Mouse (Mus musculus): Measurements from ENCODE around the gene Ccdc157. TPM values are rescaled to one million over a fixed set of nuclear protein-coding genes. Genes with fewer than 3 reads are reported as not detected.
A peak's percentile ranks its signal among the peaks of the same experiment; 100 is the strongest.
"Not testable (repeated sequence)": the region's sequence is repeated elsewhere in the genome, so short reads cannot be mapped to it uniquely, and the experiment has no call there.

The Ccdc157 gene
- polyA plus RNA-seq, 2 experiments: 0.32 to 0.97 TPM

DNA sequence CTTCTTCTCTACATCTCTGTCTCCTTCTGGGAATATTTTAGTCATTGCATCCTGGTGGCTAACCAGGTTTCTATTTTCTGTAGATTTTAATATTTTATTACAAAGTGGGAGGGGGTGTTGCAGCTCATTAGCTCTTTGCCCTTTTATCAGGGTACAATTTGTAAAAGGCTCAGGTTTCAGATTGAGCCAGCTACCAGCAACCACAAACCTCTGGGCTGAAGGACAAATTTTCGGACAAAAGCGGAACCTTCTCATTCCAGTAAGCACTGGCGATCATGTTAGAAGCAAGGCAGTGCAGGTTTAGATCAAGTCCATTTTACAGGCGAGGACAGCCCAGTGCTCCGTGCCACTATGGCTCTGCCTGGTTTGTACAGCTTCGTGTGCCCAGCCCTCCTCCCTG lies 25.7 kb downstream of the Ccdc157 start:
- Histone ChIP-seq H3K4me1 (replicated peaks; ENCODE audit: control insufficient read depth in 2 of 2, insufficient read depth in 2 of 2, low read length in 1 of 2) (peaks cover 8 to 19% of the 10 kb centered on the region in 2 experiments), H3K27me3 (ENCODE audit: control insufficient read depth, insufficient read depth, low read length) (no peaks in the 10 kb centered on the region), H3K9ac (replicated peaks) (no peak overlapping the region), H3K4me2 (ENCODE audit: low read depth) (peak overlapping the region; percentile 28), H3K9me3 (ENCODE audit: control insufficient read depth, low read length) (peaks cover 2% of the 10 kb centered on the region; the same call in 1 of the 2 replicates), H3K4me3 (ENCODE audit: insufficient read depth in 1 of 2, low read depth in 2 of 2, low read length in 2 of 2) (peak overlapping the region; percentile 39 to 75; a peak in 1 of 4 replicates), H3K27ac (no peak overlapping the region), H3K36me3 (replicated peaks; ENCODE audit: control insufficient read depth, insufficient read depth, low read depth) (no peaks in the 10 kb centered on the region)
- 45% methylated on average over 6 of the region's 6 CpGs for WGBS (ENCODE audit: insufficient replicate concordance)
- ATAC-seq (ENCODE audit: insufficient read depth) (no peak), DNase-seq (ENCODE audit: low read depth in 3 of 3, low spot score in 3 of 3) (no peak)
- TF ChIP-seq EP300 (IDR thresholded peaks at IDR 0.05; ENCODE audit: low read depth) (no peak), CTCF (IDR thresholded peaks at IDR 0.05; ENCODE audit: low read depth) (no peak)

GRCm38 (mm10) chr11:4133450-4133849 lies 26.6 kb downstream of the Ccdc157 start:
- H3K9me3 ChIP-seq (ENCODE audit: control insufficient read depth, low read length): peaks cover 2% of the 10 kb centered on the region; the same call in 1 of the 2 replicates
- ATAC-seq (ENCODE audit: insufficient read depth) (no peak), DNase-seq (ENCODE audit: low read depth in 3 of 3, low spot score in 3 of 3) (no peak)
- TF ChIP-seq CTCF (IDR thresholded peaks at IDR 0.05; ENCODE audit: low read depth) (peak; percentile 81), EP300 (IDR thresholded peaks at IDR 0.05; ENCODE audit: low read depth) (no peak)
- no peaks in the 10 kb centered on the region for H3K27me3 ChIP-seq (ENCODE audit: control insufficient read depth, insufficient read depth, low read length)
- WGBS (ENCODE audit: insufficient replicate concordance): 41% methylated on average over 3 of the region's 3 CpGs
- H3K27ac ChIP-seq: no peak overlapping the region
- no peak overlapping the region for H3K4me2 ChIP-seq (ENCODE audit: low read depth)
- no peak overlapping the region for H3K4me3 ChIP-seq (ENCODE audit: insufficient read depth in 1 of 2, low read depth in 2 of 2, low read length in 2 of 2)
- H3K9ac ChIP-seq (replicated peaks): no peak overlapping the region
- no peaks in the 10 kb centered on the region for H3K36me3 ChIP-seq (replicated peaks; ENCODE audit: control insufficient read depth, insufficient read depth, low read depth)
- H3K4me1 ChIP-seq (replicated peaks; ENCODE audit: control insufficient read depth in 2 of 2, insufficient read depth in 2 of 2, low read length in 1 of 2): peaks cover 8 to 19% of the 10 kb centered on the region in 2 experiments

GRCm38 (mm10) chr11:4128461-4128860 lies 31.6 kb downstream of the Ccdc157 start:
- peaks cover 3 to 14% of the 10 kb centered on the region in 2 experiments; a peak in 3 of 4 replicates for H3K4me1 ChIP-seq (replicated peaks; ENCODE audit: control insufficient read depth in 2 of 2, insufficient read depth in 2 of 2, low read length in 1 of 2)
- H3K27ac ChIP-seq; DNase-seq (ENCODE audit: low read depth in 3 of 3, low spot score in 3 of 3); H3K4me3 ChIP-seq (ENCODE audit: insufficient read depth in 1 of 2, low read depth in 2 of 2, low read length in 2 of 2); H3K36me3 ChIP-seq (replicated peaks; ENCODE audit: control insufficient read depth, insufficient read depth, low read depth); H3K9ac ChIP-seq (replicated peaks); H3K9me3 ChIP-seq (ENCODE audit: control insufficient read depth, low read length); H3K4me2 ChIP-seq (ENCODE audit: low read depth); H3K27me3 ChIP-seq (ENCODE audit: control insufficient read depth, insufficient read depth, low read length): not testable (repeated sequence)
- peak; percentile 75 for ATAC-seq (ENCODE audit: insufficient read depth)
- 36% methylated on average over 4 of the region's 4 CpGs for WGBS (ENCODE audit: insufficient replicate concordance)
- peak; percentile 66 for TF ChIP-seq EP300 (IDR thresholded peaks at IDR 0.05; ENCODE audit: low read depth)

GRCm38 (mm10) chr11:4127059-4127458 lies 33.0 kb downstream of the Ccdc157 start:
- TF ChIP-seq CTCF (IDR thresholded peaks at IDR 0.05; ENCODE audit: low read depth) (peak; percentile 45), EP300 (IDR thresholded peaks at IDR 0.05; ENCODE audit: low read depth) (no peak)
- no peak for ATAC-seq (ENCODE audit: insufficient read depth)
- no peak for DNase-seq (ENCODE audit: low read depth in 3 of 3, low spot score in 3 of 3)
- 69% methylated on average over 1 of the region's 1 CpGs for WGBS (ENCODE audit: insufficient replicate concordance)
- no peaks in the 10 kb centered on the region for H3K36me3 ChIP-seq (replicated peaks; ENCODE audit: control insufficient read depth, insufficient read depth, low read depth)
- no peak overlapping the region for H3K4me2 ChIP-seq (ENCODE audit: low read depth)
- no peak overlapping the region for H3K27ac ChIP-seq
- H3K4me1 ChIP-seq (replicated peaks; ENCODE audit: control insufficient read depth in 2 of 2, insufficient read depth in 2 of 2, low read length in 1 of 2): peaks cover 7 to 25% of the 10 kb centered on the region in 2 experiments
- no peak overlapping the region for H3K4me3 ChIP-seq (ENCODE audit: insufficient read depth in 1 of 2, low read depth in 2 of 2, low read length in 2 of 2)
- H3K9ac ChIP-seq (replicated peaks): no peak overlapping the region
- no peaks in the 10 kb centered on the region for H3K27me3 ChIP-seq (ENCODE audit: control insufficient read depth, insufficient read depth, low read length)
- H3K9me3 ChIP-seq (ENCODE audit: control insufficient read depth, low read length): no peaks in the 10 kb centered on the region; the same call in 1 of the 2 replicates

- Histone ChIP-seq H3K4me3 (ENCODE audit: insufficient read depth in 1 of 2, low read depth in 2 of 2, low read length in 2 of 2) (no peak overlapping the region), H3K4me1 (replicated peaks; ENCODE audit: control insufficient read depth in 2 of 2, insufficient read depth in 2 of 2, low read length in 1 of 2) (peaks cover 4 to 22% of the 10 kb centered on the region in 2 experiments), H3K9ac (replicated peaks) (no peak overlapping the region), H3K27me3 (ENCODE audit: control insufficient read depth, insufficient read depth, low read length) (peaks cover 14% of the 10 kb centered on the region), H3K27ac (no peak overlapping the region), H3K4me2 (ENCODE audit: low read depth) (0 out of 2 replicates have a peak overlapping the region, but pooled peaks have one; percentile 43), H3K9me3 (ENCODE audit: control insufficient read depth, low read length) (no peaks in the 10 kb centered on the region; the same call in 1 of the 2 replicates), H3K36me3 (replicated peaks; ENCODE audit: control insufficient read depth, insufficient read depth, low read depth) (no peaks in the 10 kb centered on the region)
- 0 out of 2 replicates have a peak, but pooled peaks have one; percentile 21 for ATAC-seq (ENCODE audit: insufficient read depth)
- 39% methylated on average over 5 of the region's 5 CpGs for WGBS (ENCODE audit: insufficient replicate concordance)
- DNase-seq (ENCODE audit: low read depth in 3 of 3, low spot score in 3 of 3): no peak
- TF ChIP-seq CTCF (IDR thresholded peaks at IDR 0.05; ENCODE audit: low read depth) (peak; percentile 94), EP300 (IDR thresholded peaks at IDR 0.05; ENCODE audit: low read depth) (no peak)
Measured at GRCm38 (mm10) chr11:4123922-4124321, 36.2 kb downstream of the Ccdc157 start.

Measured in liver, embryonic 14.5 days (tissue).